Mouse (Mus musculus): ENCODE data around the gene Nudt3.

Nudt3 gene

DNA sequence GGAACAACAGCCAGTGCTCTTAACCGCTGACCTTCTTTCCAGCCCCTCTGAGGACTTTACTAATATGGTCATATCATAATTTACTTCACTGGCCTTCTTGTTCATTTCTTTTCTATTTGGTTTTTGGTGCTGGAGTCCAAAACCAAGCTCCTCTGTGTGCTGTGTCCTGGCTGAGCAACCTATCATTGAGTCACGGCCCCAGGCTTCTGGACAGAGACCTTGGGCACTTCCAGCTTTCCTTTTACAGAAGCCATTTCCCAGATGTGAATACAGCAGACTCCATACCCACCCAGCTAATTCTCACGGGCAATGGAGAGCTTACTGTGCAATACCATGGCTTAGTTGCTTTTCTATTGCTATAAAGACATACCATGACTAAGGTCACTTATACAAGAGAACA lies 23.0 kb downstream of the Nudt3 start:
- DNase-seq (ENCODE audit: low spot score in 2 of 2): no peak

DNA sequence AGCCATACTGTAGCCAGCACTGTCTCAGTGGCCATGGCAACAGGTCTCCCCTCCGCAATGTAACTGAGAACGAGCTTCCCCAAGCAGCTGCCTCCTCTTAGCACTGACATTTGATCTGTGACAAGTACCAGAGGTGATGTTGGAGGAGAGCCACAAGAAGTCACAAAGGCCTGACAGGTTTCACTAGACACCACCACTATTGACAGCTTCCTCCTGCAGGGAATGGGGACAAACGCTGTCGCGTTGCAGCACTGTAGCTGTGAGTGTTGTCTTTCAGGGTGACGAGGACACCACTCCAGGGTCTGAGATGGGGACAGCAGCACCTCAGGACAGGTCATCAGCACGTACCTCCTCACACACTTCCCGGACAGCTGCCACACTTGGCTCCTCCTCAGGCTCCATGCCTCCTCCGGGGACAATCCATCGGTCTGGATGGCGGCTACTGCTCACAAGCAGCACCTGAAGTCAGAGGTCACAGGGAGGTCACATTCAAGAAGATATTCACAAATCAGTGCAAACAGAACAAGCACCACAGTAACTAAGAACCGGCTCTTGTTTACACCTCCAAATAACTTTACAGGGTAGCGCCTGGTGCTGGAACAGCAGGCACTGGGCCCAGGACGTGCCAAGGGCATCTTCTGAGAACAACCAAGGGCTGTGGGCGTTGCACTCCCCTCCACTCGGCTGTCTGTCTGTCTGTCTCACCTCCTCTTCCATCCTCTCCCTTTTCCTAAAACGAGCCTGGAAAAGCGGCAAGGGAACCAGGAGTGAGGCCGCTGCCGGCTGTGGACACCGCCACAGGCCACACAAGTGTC lies 26.7 kb downstream of the Nudt3 start:
- no peak for DNase-seq (ENCODE audit: low spot score in 2 of 2)

DNA sequence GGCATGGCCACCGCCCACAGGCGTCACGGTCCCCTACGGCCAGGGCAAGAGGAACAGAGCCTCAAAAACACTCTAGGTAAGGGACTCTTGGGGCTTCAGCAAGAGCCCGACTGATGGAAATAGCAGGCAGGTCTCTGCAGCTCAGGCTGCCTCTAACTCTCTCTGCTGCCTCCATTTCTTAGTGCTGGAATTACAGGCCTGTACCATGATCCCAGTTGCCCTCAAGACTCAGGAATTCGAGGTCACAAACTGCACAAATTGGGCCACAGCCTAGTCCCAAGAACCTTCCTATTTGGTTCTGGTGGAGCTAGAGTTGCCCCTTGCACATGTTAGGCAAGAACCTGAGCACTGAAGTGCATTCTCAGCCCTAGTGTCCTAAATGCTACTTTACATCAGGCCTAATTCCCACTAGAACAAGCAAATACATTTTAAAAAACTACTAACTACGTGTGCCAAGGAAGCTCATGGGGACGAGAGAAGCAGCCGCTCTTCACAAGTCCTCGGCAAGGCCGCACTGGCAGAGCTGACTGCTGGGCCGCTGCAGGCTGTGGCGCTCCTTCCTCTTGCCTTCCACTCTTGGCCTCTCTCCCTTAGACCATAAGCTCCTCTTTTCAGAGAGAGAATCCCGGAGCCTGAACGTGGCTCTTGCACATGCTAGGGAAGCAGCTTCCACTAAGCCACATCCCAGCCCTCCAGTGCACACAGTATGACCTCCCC lies 27.5 kb downstream of the Nudt3 start:
- no peak for DNase-seq (ENCODE audit: low spot score in 2 of 2)

DNA sequence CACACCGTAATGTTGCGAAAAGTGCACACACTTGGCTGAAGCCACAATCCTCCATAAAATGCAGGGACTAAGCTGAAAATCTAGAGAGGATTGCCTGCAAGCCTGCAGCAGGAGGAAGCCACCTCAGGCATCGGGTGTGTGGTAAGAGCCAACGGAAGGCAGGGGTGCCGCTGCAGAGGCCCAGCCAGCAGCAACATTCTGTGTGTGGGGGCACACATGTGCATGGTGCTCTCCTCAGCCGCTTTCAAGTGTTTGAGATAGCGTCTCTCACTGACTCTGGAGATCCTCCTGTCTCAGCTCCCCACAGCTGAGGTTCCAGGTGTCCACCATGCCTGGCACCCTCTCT lies 30.8 kb downstream of the Nudt3 start:
- DNase-seq (ENCODE audit: low spot score in 2 of 2): no peak

DNA sequence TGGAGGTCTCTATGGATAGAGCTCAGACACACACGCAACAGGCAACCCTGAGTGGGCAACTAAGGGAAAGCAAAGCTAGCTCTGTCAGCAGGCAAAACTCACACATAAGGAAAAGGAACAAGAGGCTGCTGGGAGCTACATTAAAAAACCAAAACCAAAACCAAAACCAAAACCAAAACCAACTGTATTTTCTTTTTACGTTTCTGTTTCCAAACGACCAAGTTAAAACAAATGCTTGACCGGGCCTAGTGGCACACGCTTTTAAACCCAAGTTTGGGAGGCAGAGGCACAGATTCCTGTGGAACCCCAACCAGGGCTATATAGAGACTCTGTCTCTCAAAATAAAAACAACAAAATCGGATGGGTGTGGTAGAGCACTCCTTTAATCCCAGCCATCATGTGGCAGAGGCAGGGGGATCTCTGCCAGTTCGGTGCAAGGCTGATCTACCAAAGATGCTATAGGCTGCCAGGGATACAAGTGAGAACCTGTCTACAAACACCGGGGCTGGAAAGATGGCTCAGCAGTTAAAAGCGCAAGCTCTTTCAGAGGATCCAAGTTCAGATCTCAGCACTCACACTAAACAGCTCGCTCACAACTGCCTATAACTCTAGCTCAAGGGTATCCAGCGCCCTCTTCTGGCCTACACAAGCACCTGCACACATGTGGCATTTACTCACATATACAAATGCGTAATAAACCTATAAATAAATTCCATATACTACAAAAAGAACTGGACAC lies 31.3 kb downstream of the Nudt3 start:
- peak in 1 of 2 experiments; percentile 21 for DNase-seq (ENCODE audit: low spot score in 2 of 2)

DNA sequence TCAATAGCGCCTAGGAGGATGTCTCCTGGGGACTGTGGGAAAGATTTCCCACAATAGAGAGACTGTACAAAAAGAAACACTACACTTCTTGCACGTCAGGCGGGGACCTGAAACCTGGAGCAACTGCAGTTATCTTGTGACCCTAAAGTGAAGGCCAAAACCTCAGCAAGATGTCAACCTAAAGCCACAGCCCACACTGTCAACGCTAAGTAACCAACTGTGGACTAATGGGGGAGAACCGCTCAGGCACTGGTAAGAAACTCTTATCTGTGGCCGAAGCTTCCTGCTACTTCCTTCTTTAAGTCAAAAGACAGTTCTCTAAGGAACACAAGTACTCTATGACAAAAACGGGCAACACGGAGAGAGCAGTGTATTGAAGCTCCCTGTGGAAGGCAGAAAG lies 35.1 kb downstream of the Nudt3 start:
- peak; percentile 19 to 34 for DNase-seq (ENCODE audit: low spot score in 2 of 2)

DNA sequence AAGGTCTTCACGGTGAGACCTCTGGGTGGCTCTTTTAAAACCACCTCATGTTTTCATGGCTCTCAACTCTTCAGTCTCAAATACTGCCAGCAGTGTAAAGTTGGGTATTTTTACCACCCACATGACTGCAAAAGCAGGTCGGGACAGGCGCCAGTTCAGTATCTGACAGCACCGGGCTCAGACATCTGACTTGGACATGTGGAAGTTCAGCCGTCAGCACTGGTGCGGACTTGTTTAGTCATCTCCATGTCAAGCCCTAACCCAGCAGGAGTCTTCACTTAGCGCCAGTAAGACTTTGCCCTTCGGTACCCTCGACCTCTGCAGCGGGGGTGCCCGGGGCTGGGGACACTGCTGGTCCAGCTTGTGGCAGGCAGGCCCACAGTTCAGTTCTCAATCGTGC lies 36.0 kb downstream of the Nudt3 start:
- no peak for DNase-seq (ENCODE audit: low spot score in 2 of 2)

DNA sequence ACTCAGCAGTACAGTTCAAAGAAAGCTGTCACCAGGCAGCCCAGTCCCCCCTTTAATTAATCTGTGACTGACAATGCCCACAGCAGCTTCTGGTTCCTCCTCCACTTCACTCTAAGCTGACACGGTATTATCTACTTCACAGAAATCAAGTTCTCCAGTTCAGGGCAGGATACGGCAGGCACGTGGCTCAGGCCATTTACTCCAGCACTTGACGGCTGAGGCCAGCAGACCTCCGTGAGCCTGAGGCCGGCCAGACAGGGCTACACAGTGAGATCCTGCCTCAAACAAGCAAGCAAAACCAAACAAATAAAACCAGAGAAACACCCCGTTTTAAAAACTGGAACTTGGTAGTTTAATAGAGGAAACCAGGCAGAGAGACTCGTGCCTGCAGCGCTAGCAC lies 36.6 kb downstream of the Nudt3 start:
- DNase-seq (ENCODE audit: low spot score in 2 of 2): no peak

DNA sequence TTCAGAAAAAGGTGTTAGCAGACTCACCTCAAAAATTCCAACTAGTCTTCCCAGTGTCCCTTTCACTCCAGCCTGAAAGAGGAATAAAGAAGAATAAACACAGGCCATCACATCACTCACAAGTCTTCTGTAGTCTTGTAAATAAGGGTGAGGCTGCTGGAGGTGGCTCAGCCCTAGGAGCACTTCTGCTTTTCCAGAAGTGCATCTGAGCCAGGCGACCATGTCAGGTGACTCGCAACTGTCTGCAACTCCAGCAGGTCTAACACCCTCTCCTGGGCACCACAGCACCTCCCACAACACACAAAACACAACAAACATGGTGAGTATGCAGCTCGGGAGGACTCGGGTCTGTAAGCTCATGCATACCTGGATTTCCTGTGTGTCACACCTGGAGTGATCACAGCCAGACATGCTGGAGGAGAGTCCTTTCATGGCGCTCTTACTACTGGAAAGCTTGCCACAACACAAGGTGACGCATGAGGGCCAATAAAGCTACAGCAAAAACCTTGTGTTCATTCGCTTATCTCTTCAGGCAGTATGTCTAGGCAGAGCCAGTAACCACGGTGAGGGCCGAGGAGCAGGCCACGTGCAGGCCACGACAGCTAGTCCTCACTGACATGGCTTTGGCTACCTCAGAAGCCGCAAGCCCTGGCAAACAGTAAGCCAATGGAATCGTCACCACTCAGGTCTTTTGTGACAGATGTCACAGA lies 40.0 kb downstream of the Nudt3 start:
- DNase-seq (ENCODE audit: low spot score in 2 of 2): no peak

DNA sequence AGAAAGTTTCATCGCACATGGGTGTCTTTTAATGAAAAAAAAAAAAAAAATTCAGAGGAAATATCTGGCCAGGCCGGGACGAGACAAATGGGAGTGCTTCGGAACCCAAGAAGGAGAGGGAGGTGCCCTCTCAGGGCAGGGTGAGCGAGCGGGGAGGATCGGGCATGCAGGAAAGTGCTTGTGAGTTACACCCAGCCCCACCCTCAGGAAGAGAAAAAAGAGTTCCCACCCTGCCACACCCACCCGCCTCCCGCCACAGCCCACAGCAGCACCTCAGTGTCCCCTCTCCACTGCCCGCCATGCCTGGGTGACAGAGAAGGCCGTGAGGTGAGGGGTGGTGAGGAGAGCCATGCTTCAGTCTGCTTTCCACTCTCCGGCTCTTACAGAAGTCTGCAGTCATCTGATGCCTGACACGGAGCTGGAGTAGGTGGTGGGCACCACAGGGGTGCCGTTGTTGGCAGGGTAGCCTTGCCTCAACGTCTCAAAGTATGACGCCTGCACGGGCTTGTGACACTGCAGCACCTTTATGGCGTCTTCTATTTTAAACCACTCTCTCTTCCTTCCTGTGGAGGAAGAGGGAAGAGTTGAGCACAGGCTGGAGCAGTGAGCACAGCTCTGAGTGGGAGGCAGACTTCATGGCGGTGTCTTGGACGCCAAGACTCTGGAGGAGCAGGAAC lies 42.8 kb downstream of the Nudt3 start:
- DNase-seq (ENCODE audit: low spot score in 2 of 2): no peak

DNA sequence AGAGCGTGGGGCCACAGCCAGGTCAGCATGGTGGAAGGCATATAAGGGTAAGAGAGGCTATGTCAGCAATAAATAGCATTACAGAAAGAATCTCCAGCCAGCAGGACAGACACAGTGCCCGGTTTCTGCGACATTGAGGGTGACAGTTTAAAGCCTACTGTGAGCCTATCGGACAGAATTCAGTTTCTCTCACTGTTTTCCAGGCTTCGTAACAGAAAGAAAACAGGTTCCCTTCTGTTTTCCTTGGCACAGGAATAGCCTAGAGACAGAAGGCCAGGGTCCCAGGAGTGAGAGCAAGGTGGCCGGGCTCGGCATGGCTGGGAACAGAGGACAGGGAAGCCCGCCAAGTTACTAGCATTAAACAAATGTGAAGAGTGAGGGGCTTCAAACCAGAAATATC lies 43.5 kb downstream of the Nudt3 start:
- DNase-seq (ENCODE audit: low spot score in 2 of 2): no peak

DNA sequence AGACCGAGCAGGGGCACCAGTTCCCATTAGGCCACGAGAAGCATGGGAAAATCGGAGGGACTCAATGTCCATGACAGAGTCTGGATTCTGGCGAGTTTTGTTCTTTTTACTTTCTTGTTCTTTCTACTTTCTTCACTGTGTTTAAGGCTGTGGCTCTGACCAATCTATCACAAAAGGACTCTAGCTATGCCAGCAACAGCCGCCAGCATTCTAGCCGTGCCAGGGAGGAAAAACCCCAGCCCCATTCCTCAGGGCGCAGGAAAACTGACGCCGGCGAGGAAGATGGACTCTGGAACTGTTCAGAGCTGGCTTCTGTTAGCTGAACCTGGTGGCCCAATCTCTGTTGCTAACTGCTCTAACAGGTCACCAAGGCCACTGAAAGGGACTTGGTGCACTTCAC lies 44.8 kb downstream of the Nudt3 start:
- DNase-seq (ENCODE audit: low spot score in 2 of 2): no peak

DNA sequence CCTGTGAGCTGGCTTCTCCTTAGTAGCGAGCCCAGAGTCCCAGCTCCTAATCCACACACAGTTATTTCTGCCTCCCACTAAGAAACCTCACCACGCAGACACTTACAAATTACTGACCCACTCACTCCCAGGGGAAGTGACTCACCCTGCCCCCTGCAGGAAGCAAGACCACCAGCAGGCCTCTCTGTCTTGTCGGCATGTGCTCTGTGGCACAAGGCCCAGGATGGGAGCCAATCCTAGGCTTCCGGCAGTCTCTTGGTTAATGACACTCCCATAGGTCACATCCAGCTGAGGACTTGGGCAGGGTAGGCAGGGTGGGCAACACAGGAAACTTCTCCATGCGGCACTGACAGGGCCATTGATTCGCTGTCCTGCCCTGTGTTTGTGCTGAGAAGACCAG lies 45.8 kb downstream of the Nudt3 start:
- no peak for DNase-seq (ENCODE audit: low spot score in 2 of 2)

DNA sequence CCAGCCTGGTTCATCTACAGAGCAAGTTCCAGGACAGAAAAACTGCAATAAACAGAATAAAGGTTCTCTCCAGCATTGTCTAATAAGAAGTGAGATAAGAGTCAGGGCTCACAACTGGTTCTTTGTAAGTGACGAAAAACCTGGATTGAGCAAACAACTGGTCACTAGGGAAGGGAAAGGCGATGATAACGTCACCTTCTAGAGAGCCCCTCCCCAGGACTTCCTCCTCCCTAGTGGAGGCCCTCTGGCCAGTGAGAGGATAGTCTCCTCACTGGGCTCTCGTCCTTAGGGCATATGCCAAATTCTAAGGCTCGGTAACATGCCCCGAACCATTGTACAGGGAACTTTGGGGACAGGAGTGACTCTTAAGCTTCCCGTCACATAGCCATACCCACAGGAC lies 47.2 kb downstream of the Nudt3 start:
- DNase-seq (ENCODE audit: low spot score in 2 of 2): no peak

DNA sequence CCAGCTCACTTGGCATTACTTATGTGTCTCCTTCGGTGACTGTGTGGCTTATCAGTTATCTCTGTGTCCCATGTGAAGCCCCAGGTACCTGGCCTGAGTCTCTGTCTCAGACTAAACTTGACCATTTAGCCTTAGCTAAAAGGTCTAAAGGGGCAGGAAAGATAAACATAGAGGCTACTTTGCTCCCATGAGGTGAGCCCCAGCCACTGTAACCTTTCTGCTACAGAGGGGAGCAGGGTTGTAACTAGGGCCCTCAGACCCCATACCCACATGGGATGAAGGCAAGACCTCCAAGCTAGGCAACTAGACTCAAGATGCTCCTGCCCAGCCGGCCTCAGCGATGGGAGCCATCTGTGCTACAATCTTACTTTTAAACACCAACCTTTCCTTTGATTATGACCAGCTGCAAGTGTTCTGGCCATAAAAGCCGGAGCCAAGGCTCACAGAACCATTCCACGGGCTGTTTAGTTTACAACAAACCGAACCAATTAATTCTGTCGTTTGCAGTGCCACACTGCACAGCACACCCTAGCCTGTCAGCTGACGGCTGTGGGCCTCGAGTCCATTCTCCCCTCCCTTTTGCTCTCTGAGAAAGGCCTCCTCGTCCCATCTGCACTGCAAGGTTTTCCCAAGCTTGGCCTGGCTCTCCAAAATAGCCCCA lies 48.0 kb downstream of the Nudt3 start:
- DNase-seq (ENCODE audit: low spot score in 2 of 2): no peak

DNA sequence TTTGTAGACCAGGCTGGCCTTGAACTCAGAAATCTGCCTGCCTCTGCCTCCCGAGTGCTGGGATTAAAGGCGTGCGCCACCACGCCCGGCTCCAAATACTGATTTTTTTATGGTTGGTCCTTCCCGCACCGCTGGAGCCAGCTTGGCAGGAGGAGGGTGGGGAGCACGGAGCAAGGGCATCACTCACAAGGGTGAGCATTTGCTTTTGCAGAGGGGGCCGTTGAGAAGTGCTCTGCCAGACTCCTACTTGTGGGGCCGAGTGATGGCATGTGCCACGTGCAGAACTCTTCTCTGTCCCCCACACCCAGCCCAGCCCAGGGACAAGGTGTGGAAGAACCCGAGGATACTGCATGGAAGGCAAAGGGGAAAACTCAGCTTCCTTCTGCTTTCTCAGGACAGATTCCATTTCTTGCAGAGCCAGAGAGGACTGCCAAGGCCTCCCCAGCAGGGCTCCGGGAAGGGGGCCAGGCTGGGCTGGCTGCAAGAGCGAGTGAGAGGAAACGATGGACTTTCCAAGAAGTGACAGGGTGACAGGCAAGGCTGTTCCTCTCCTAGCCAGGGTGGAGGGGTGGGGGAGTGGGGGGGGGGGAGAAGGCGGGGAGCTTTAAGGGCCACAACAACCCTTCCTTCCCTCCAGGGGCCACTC lies 48.7 kb downstream of the Nudt3 start:
- no peak for DNase-seq (ENCODE audit: low spot score in 2 of 2)

DNA sequence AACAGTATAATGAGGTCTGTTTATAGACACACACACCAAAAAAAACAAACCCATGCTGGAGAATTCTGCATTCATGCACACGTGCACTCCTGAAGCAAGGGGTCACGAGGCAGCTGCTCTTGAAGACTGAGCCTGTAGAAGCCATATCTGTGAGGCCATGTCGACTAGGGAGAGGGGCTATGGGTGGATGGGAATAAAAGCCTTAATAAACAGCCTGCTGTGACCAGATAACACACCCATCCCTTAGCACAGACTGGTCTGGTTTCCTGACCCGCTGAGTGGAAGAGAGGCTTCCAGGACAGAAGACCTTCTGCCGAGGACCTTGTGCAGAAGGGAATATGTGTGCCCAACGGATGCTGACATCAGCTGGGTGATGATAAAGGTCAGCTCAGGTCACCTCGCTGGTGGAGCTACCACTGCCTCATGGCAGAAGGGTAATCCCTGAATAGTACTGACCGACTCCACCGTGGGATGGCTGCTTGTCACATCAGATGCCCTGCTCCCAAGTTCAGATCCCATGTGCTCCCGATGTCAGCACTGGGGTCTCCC lies 49.4 kb downstream of the Nudt3 start:
- DNase-seq (ENCODE audit: low spot score in 2 of 2): no peak

DNA sequence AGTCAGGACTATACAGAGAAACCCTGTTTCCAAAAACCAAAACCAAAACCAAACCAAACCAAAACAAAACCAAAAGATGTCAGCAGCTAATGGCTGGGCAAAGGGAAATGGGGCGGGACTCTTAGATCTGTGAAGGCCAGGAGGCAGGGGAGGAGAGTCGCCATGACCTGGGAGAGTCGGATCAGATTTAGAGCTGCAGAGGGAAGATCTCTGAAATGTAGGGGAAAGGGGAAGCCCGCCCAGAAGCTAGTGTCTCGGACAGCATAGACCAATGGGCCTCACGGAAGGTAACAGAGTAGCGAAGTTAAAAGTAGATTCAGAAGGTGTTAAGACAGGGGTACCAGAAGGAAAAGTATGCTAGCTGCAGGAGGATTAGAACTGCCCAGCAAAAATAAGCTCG lies 52.0 kb downstream of the Nudt3 start:
- no peak for DNase-seq (ENCODE audit: low spot score in 2 of 2)

DNA sequence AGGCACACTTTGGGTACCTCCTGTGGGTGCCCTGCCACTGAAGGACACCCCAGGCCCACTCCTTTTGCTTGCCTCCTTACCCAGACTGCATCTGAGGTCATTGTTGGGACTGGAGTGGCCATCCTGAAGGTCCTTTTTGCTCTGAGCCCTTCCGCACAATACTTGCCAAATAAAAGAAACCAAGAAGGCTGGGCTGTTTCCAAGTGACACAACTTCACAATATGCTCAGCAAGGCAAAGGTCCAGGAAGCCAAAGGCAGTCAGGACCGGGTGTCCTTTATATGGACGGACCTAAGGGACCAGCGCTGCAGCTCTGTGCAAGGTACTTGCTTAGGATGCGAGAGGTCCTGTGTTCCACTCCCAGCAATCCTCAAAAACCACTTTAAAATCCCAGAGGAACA lies 55.1 kb downstream of the Nudt3 start:
- DNase-seq (ENCODE audit: low spot score in 2 of 2): no peak

DNA sequence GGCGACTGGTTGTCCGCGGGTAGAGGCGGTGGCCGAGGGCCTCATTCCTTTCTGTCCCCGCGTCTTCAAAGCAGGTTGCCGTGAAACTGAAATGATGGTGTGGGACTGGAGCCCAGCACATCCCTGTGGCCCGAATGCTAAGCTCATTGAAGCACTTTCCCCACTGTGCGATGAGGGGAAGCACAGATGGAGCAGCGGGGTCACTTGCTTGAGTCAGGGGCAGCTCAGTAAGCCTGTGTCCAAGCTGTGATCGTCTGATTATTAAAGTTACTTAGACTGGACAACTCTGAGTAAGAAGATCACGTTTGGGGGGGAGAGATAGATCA lies 57.4 kb downstream of the Nudt3 start:
- no peak for DNase-seq (ENCODE audit: low spot score in 2 of 2)

All from natural killer cell, adult 2 months (primary cell).